Mouse (Mus musculus) frontal cortex, postnatal 14 days (tissue): Measurements from ENCODE around the gene Prdm2.

ENCODE experiments used
- DNase-seq, 2 experiments: peaks; one replicate each; pipeline ENCODE4 v3.0.0; 2022; ENCODE audit warnings: low spot score in 2 of 2

The Prdm2 gene

GRCm38 (mm10) chr4:143212341-143213174, at the start of gene Prdm2:
Gene Prdm2 (minus strand): TSS chr4:143212995.
- peak; percentile 31 to 33 for DNase-seq

- no peak for DNase-seq
Measured at GRCm38 (mm10) chr4:143259718-143260349, 47.0 kb upstream of the Prdm2 start.

- DNase-seq: peak in 1 of 2 experiments; percentile 25
Measured at GRCm38 (mm10) chr4:143258517-143258916, 45.7 kb upstream of the Prdm2 start.

GRCm38 (mm10) chr4:143257971-143258370, 45.2 kb upstream of the Prdm2 start:
- DNase-seq: no peak

- DNase-seq: no peak
Measured at GRCm38 (mm10) chr4:143255541-143255940, 42.7 kb upstream of the Prdm2 start.

GRCm38 (mm10) chr4:143253356-143253755, 40.6 kb upstream of the Prdm2 start:
- no peak for DNase-seq

GRCm38 (mm10) chr4:143248050-143248449, 35.3 kb upstream of the Prdm2 start:
- no peak for DNase-seq

GRCm38 (mm10) chr4:143241294-143241693, 28.5 kb upstream of the Prdm2 start:
- DNase-seq: no peak

GRCm38 (mm10) chr4:143239615-143240201, 26.9 kb upstream of the Prdm2 start:
- no peak for DNase-seq

- no peak for DNase-seq
Measured at GRCm38 (mm10) chr4:143239117-143239516, 26.3 kb upstream of the Prdm2 start.

- peak in 1 of 2 experiments; percentile 51 for DNase-seq
Measured at GRCm38 (mm10) chr4:143238241-143239031, 25.6 kb upstream of the Prdm2 start.

GRCm38 (mm10) chr4:143231790-143232422, 19.1 kb upstream of the Prdm2 start:
- no peak for DNase-seq

- no peak for DNase-seq
Measured at GRCm38 (mm10) chr4:143231110-143231509, 18.3 kb upstream of the Prdm2 start.

GRCm38 (mm10) chr4:143227976-143228375, 15.2 kb upstream of the Prdm2 start:
- DNase-seq: no peak

- no peak for DNase-seq
Measured at GRCm38 (mm10) chr4:143225886-143226285, 13.1 kb upstream of the Prdm2 start.

- DNase-seq: no peak
Measured at GRCm38 (mm10) chr4:143219316-143219751, 6.5 kb upstream of the Prdm2 start.

GRCm38 (mm10) chr4:143218858-143219257, 6.1 kb upstream of the Prdm2 start:
- DNase-seq: no peak

- DNase-seq: no peak
Measured at GRCm38 (mm10) chr4:143217189-143217588, 4.4 kb upstream of the Prdm2 start.

GRCm38 (mm10) chr4:143214221-143214797, 1.5 kb upstream of the Prdm2 start:
- DNase-seq: no peak

GRCm38 (mm10) chr4:143213571-143213970, 776 bp upstream of the Prdm2 start:
- no peak for DNase-seq

- no peak for DNase-seq
Measured at GRCm38 (mm10) chr4:143213175-143213479, 332 bp upstream of the Prdm2 start.
